Mouse (Mus musculus) fibroblast of lung, adult 2 months (primary cell): ENCODE data around the gene Trp63.

Experiments used
- DNase-seq: peaks from one replicate; pipeline ENCODE4 v3.0.0-alpha.2; 2011; ENCODE audit warnings: low read depth

The Trp63 gene

GRCm38 (mm10) chr16:25779964-25780363 lies 96.4 kb downstream of the Trp63 start:
- no peak for DNase-seq

- DNase-seq, result peak; percentile 16
Measured at GRCm38 (mm10) chr16:25784246-25784645, 100.7 kb downstream of the Trp63 start.

GRCm38 (mm10) chr16:25786457-25786856 lies 102.9 kb downstream of the Trp63 start:
- DNase-seq, result peak; percentile 20

- DNase-seq, result peak; percentile 18
Measured at GRCm38 (mm10) chr16:25792640-25793266, 109.2 kb downstream of the Trp63 start.

DNA sequence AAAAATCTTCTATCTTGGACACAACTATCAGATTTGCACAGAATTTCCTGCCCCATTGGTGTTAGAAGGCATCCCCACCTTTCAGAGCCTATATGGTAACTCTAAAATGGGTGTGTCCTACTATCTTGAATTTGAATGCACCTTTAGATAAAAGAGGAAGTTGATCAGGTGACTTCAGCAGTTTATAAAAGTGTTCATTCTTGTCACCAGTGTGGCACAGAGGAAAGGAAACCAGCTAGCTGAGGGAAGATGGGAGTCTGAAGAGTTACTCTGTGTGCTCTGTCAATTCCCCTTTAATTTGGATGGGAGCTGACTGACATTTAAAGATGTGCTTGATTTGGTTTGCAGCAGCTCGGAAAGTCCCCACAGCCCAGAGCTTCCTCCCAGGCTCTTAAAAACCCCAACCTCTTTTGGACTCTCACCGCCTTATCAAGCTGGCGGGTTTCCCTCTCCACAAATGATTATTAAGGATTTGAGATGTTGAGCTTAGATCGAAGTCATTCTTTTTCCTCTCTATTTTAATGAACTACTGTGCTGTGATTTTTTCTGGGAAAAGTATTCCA lies 114.2 kb downstream of the Trp63 start:
- no peak for DNase-seq

- no peak for DNase-seq
Measured at GRCm38 (mm10) chr16:25799618-25800017, 116.1 kb downstream of the Trp63 start.

DNA sequence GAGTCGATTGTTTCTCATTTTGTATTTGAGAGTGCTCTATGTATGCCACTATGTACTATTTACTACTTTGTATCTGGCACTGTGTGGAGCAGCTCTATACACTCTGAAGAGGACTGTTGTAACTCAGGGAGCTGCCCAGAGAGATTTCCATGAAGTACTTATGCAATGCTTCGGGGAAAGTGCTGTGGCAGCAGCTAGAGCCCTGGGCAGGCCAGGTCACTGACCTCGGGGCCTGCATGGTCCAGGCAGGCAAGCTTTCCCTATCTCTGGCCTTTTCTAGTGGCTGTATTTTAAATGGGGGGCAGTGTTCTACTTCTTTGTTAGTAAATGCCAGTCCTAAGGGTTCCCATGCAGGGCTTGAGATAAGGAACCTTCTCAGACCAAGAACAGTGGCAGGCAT lies 121.4 kb downstream of the Trp63 start:
- no peak for DNase-seq

- no peak for DNase-seq
Measured at GRCm38 (mm10) chr16:25807116-25807515, 123.6 kb downstream of the Trp63 start.

GRCm38 (mm10) chr16:25817753-25818624 lies 134.4 kb downstream of the Trp63 start:
- no peak for DNase-seq

GRCm38 (mm10) chr16:25826016-25826415 lies 142.5 kb downstream of the Trp63 start:
- no peak for DNase-seq

DNA sequence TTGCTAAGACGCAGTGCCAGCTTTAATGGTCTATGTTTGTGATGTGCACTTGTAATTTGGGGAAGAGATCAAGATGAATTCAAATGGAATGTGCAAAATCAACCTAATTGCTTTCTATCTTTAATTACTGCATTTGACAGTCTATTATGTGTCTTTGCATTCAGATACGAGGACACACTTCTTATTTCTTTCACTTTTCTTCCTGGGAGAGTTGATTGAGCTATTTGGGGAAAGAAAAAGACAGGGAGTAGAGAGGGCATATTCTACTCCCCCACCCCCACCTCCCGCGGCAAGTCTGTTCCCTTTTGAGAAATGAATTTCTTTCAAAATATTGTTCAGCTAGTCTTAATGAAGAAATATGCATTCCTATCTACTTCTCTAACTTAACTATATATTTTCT lies 149.0 kb downstream of the Trp63 start:
- DNase-seq, result no peak

GRCm38 (mm10) chr16:25835301-25835700 lies 151.7 kb downstream of the Trp63 start:
- peak; percentile 49 for DNase-seq

- DNase-seq, result no peak
Measured at GRCm38 (mm10) chr16:25835723-25836122, 152.2 kb downstream of the Trp63 start.

- no peak for DNase-seq
Measured at GRCm38 (mm10) chr16:25842996-25843395, 159.4 kb downstream of the Trp63 start.

- DNase-seq, result no peak
Measured at GRCm38 (mm10) chr16:25843625-25844024, 160.1 kb downstream of the Trp63 start.

DNA sequence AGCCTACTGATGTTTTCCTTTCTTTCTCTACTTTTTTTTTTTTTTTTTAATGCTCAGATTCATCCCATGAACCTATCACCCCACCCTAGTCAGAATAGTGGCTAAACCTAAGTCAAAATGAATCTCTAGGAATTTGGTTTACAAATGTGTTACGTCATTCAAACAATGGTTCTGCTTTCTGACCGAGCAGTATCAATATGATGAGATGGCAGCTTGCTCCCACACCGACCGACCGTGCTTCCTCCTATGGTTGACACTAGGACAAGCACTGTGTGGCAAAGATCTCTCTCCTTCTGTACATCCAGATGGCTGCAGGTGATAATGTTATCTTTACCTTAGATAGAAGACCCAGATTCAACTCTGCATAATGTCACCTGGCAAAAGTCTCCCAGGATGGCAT lies 163.0 kb downstream of the Trp63 start:
- DNase-seq, result no peak

DNA sequence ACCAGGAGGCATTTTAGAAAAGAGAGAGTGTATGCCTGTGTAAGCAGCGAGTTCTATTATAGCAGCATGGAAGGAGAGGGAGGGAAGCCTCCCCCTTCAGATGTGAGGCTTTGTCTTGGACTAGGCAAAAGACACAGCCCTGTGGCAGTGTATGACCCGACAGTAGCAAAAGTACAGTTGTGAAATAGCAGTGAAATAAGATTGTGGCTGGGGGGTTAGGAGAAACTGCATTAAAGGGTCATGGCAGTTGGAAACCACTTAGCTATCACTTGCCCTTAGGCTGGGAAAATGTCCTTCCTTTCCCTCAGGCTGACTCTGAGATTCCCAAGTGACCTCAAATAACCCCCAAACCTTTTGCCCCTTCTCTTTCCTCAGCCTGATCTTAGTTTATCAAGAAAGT lies 164.9 kb downstream of the Trp63 start:
- no peak for DNase-seq

- no peak for DNase-seq
Measured at GRCm38 (mm10) chr16:25849593-25850464, 166.3 kb downstream of the Trp63 start.

- peak; percentile 91 for DNase-seq
Measured at GRCm38 (mm10) chr16:25860731-25861505, 177.4 kb downstream of the Trp63 start.

DNA sequence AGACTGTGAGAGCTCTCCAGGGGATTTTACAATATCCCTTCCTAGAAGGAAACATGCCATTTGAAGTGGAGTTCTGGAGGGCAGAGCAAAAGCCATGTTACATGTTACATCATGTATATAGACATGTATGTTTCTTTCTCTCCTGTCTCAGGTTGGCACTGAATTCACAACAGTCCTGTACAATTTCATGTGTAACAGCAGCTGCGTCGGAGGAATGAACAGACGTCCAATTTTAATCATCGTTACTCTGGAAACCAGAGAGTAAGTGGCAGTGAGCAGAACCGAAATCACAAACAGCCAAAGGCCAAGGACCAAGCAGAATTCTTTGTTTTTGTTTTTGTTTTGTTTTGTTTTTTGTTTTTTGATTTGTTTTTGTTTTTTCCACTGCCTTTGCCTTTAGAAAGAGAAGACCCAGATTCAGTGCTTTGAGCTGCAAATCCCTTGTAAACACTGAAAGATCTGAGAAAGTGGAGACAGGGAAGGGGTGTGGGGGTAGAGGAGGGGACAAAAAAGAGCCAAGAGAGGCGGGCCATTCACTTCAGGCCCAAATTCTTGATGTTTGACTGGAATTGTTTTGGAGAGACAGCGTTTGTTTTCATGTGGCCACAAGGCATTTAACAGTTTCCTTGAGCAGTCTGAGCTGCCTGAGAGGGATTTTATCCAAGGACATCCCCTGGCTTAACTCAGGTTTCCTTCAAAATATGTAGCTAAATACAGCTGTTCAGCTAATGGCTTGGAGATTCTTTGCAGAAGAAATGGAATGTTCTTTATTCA lies 181.7 kb downstream of the Trp63 start:
- DNase-seq, result peak; percentile 51

- DNase-seq, result no peak
Measured at GRCm38 (mm10) chr16:25871503-25871902, 187.9 kb downstream of the Trp63 start.
